9 mouse cellular contexts compared by ENCODE assay signal in the genomic region with DNA sequence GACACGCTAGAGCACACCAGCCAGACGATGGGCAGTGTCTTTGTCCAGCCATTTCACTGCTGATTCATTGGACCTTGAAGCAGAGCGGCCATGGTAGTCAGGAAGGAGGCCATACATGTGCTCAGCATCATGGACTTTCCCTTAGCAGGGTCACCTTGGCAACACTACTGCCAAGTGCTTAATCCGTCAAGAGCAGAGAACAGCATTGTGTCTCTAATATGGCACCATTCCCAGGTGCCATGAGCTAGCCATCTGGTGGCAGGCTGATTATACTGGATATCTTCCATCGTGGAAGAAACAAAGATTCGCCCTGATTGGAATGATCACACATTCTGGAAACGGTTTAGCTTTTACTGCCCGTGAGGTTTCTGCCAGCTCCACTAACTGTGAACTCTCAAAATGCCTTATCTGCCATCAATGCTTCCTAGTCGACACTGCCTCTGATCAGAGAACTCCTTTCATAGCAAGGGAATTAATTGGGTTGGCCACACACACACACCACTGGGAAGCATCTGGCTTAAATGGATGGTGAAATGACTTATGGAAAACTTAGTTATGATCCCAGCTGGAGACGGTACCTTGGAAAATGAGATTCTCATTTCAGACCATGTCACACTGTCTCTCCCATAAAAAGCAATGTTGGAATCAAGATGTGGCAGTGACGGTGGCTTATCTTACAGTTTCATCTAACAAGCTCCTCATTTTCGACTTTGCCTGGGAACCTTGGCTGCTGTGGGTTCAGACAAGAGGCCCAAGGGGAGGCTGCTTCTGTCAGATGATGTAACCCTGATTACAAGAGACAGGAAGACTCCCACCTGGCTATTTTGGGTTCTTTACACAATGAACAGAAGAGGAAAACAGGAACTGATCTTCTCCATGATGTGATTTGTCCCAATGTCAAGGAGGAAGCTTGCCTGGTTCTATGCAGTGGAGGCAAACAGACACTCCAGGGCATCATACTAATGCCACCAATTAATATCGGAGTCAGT. TPM values are rescaled to one million over a fixed set of nuclear protein-coding genes. Genes with fewer than 3 reads are reported as not detected.
DNase-seq lines count a peak whose midpoint lies in the region; ATAC-seq lines count a peak whose summit lies in the region.
"Had no signal": no experiment of that assay in that cellular context is flagged by ENCODE, and none has a peak within 500 bp of the region (broad histone marks: within the 10 kb centered on the region; RNA-seq: fewer than 3 reads in every experiment).

No protein-coding gene starts in this region.

- no peaks in the 10 kb centered on the region for H3K27me3 ChIP-seq in hindbrain, embryonic 12.5 days
- H3K27me3 ChIP-seq in neural tube, embryonic 13.5 days: no peaks in the 10 kb centered on the region

- H3K4me1 ChIP-seq in hindbrain, embryonic 12.5 days: no peaks in the 10 kb centered on the region
- H3K4me1 ChIP-seq in neural tube, embryonic 13.5 days (replicated peaks): peaks cover 15% of the 10 kb centered on the region

- no peaks in the 10 kb centered on the region for H3K36me3 ChIP-seq in hindbrain, embryonic 12.5 days
- no peaks in the 10 kb centered on the region for H3K36me3 ChIP-seq in neural tube, embryonic 13.5 days

- peak; percentile 88 for ATAC-seq in hindbrain, embryonic 12.5 days (ENCODE audit: low FRiP score)
- ATAC-seq in neural tube, embryonic 13.5 days (ENCODE audit: low read depth): peak; percentile 96
- ATAC-seq in megakaryocyte-erythroid progenitor cell, adult 5-6 weeks (replicated peaks; ENCODE audit: low FRiP score, low TSS enrichment, poor library complexity, severe bottlenecking): no peak

- peak; percentile 11 to 24 for DNase-seq in adrenal gland, postnatal 36 days
- DNase-seq in adrenal gland, postnatal 4 days (ENCODE audit: low spot score in 2 of 2): no peak
- peak; percentile 13 for DNase-seq in ovary, postnatal 14 days (ENCODE audit: low spot score)
- no peak for DNase-seq in ovary, postnatal 36 days (ENCODE audit: low spot score)
- no peak for DNase-seq in embryo, embryonic 9.5 days (ENCODE audit: extremely low spot score)

- H3K9me3 ChIP-seq in hindbrain, embryonic 12.5 days (replicated peaks): no peaks in the 10 kb centered on the region
- H3K9me3 ChIP-seq in neural tube, embryonic 13.5 days: no peaks in the 10 kb centered on the region

- peak overlapping the region; percentile 46 for H3K27ac ChIP-seq in hindbrain, embryonic 12.5 days
- H3K27ac ChIP-seq in neural tube, embryonic 13.5 days (replicated peaks): peak overlapping the region; percentile 47

- no peak overlapping the region for H3K4me3 ChIP-seq in hindbrain, embryonic 12.5 days
- H3K4me3 ChIP-seq in neural tube, embryonic 13.5 days: no peak overlapping the region
- H3K4me3 ChIP-seq: myocyte had no signal

- WGBS in hindbrain, embryonic 12.5 days: 62% methylated on average over 13 of the region's 13 CpGs
- WGBS in neural tube, embryonic 13.5 days: 48% methylated on average over 13 of the region's 13 CpGs

- H3K4me2 ChIP-seq in hindbrain, embryonic 12.5 days (replicated peaks): no peak overlapping the region
- H3K4me2 ChIP-seq in neural tube, embryonic 13.5 days: no peak overlapping the region

- H3K9ac ChIP-seq in hindbrain, embryonic 12.5 days: no peak overlapping the region
- no peak overlapping the region for H3K9ac ChIP-seq in neural tube, embryonic 13.5 days

RNA-seq across cellular contexts. Expression of gene Tbpl1, which starts 14.9 kb away (rescaled TPM):
- 10 to 100 TPM; 31.0 to 34.6 TPM for total RNA-seq in adrenal gland, postnatal 36 days (2021)
- 10 to 100 TPM; 40.0 to 41.1 TPM for total RNA-seq in adrenal gland, postnatal 4 days (2021)
- polyA plus RNA-seq in hindbrain, embryonic 12.5 days (2016; fragmentation: Nextera tagmentation; extraction: Ambion mirVana): 113 TPM in 2 replicates
- polyA plus RNA-seq in neural tube, embryonic 13.5 days (2015; fragmentation: Nextera tagmentation; extraction: Ambion mirVana): 101 and 109 TPM in 2 replicates
- total RNA-seq in megakaryocyte-erythroid progenitor cell, adult 5-6 weeks (2014; fragmentation: Nextera tagmentation): 27.6 and 29.9 TPM in 2 replicates
- 27.8 and 30.8 TPM in 2 replicates for total RNA-seq in megakaryocyte-erythroid progenitor cell, adult 5-6 weeks (2017)

Comparison
In these comparisons a context has a peak if more than half of its experiments do, and no peak if none do; other contexts are left out.
1. DNase-seq: peak in adrenal gland, postnatal 36 days (2 of 2) and ovary, postnatal 14 days (single experiment); none in adrenal gland, postnatal 4 days (0 of 2), ovary, postnatal 36 days (single experiment) and embryo, embryonic 9.5 days (single experiment).